Comparison of ENCODE assay signal across 7 mouse cellular contexts in genomic region chr2:94289169-94289568, GRCm38 (mm10).
DNase-seq lines count a peak whose midpoint lies in the region; ATAC-seq lines count a peak whose summit lies in the region.

No protein-coding gene starts in this region.

- no peak overlapping the region for H3K27ac ChIP-seq in embryonic facial prominence, embryonic 11.5 days (replicated peaks; ENCODE audit: low read depth, low read length)
- H3K27ac ChIP-seq in hindbrain, embryonic 14.5 days, result peak overlapping the region; percentile 33; the same call in 1 of the 2 replicates
- H3K27ac ChIP-seq in lung, embryonic 16.5 days (ENCODE audit: low read length), result no peak overlapping the region
- no peak overlapping the region for H3K27ac ChIP-seq in stomach, embryonic 14.5 days (ENCODE audit: low read length)
- H3K27ac ChIP-seq in liver, embryonic 11.5 days (ENCODE audit: low read depth, low read length), result no peak overlapping the region

- no peaks in the 10 kb centered on the region for H3K9me3 ChIP-seq in embryonic facial prominence, embryonic 11.5 days (replicated peaks; ENCODE audit: control insufficient read depth, low read length)
- H3K9me3 ChIP-seq in hindbrain, embryonic 14.5 days (ENCODE audit: control insufficient read depth, low read length), result no peaks in the 10 kb centered on the region
- H3K9me3 ChIP-seq in lung, embryonic 16.5 days (ENCODE audit: control insufficient read depth, low read length), result no peaks in the 10 kb centered on the region
- no peaks in the 10 kb centered on the region for H3K9me3 ChIP-seq in stomach, embryonic 14.5 days (ENCODE audit: control insufficient read depth, low read depth, low read length)
- H3K9me3 ChIP-seq in liver, embryonic 11.5 days (ENCODE audit: control insufficient read depth, low read length), result no peaks in the 10 kb centered on the region

- H3K36me3 ChIP-seq in embryonic facial prominence, embryonic 11.5 days (replicated peaks; ENCODE audit: control insufficient read depth, insufficient read depth, low read depth, low read length), result no peaks in the 10 kb centered on the region
- H3K36me3 ChIP-seq in hindbrain, embryonic 14.5 days (replicated peaks; ENCODE audit: control insufficient read depth, insufficient read depth), result no peaks in the 10 kb centered on the region
- H3K36me3 ChIP-seq in lung, embryonic 16.5 days (ENCODE audit: control insufficient read depth, insufficient read depth, low read length), result no peaks in the 10 kb centered on the region
- no peaks in the 10 kb centered on the region for H3K36me3 ChIP-seq in stomach, embryonic 14.5 days (ENCODE audit: control insufficient read depth, insufficient read depth, low read length)
- no peaks in the 10 kb centered on the region for H3K36me3 ChIP-seq in liver, embryonic 11.5 days (ENCODE audit: control insufficient read depth, insufficient read depth, low read length)

- intact Hi-C loops in left cerebral cortex, postnatal 14 days (cut with DNase I), result no loop called here

- ATAC-seq in embryonic facial prominence, embryonic 11.5 days (replicated peaks; ENCODE audit: insufficient number of reproducible peaks, low FRiP score, low TSS enrichment, low read depth), result peak; percentile 92
- peak; percentile 90 for ATAC-seq in hindbrain, embryonic 14.5 days (ENCODE audit: low FRiP score)
- peak; percentile 83 for ATAC-seq in lung, embryonic 16.5 days (ENCODE audit: low read depth)
- peak; percentile 60 for ATAC-seq in stomach, embryonic 14.5 days (ENCODE audit: insufficient number of reproducible peaks, insufficient read depth, low FRiP score, low read depth)
- ATAC-seq in liver, embryonic 11.5 days (replicated peaks; ENCODE audit: low FRiP score), result no peak

- H3K4me3 ChIP-seq in embryonic facial prominence, embryonic 11.5 days (ENCODE audit: low read depth, low read length), result no peak overlapping the region
- H3K4me3 ChIP-seq in hindbrain, embryonic 14.5 days (replicated peaks; ENCODE audit: low read length), result no peak overlapping the region
- no peak overlapping the region for H3K4me3 ChIP-seq in lung, embryonic 16.5 days (ENCODE audit: low read length)
- H3K4me3 ChIP-seq in stomach, embryonic 14.5 days (ENCODE audit: low read depth, low read length), result no peak overlapping the region
- H3K4me3 ChIP-seq in liver, embryonic 11.5 days (ENCODE audit: low read depth, low read length), result no peak overlapping the region

- H3K4me2 ChIP-seq in embryonic facial prominence, embryonic 11.5 days (ENCODE audit: low read depth, low read length), result no peak overlapping the region
- H3K4me2 ChIP-seq in hindbrain, embryonic 14.5 days (replicated peaks), result no peak overlapping the region
- 0 out of 2 replicates have a peak overlapping the region, but pooled peaks have one; percentile 6 for H3K4me2 ChIP-seq in lung, embryonic 16.5 days (ENCODE audit: low read depth, low read length)
- H3K4me2 ChIP-seq in stomach, embryonic 14.5 days (replicated peaks; ENCODE audit: low read depth, low read length), result no peak overlapping the region
- H3K4me2 ChIP-seq in liver, embryonic 11.5 days, result no peak overlapping the region

- H3K4me1 ChIP-seq in embryonic facial prominence, embryonic 11.5 days (ENCODE audit: control insufficient read depth, insufficient read depth, low read length), result peaks cover 6% of the 10 kb centered on the region
- H3K4me1 ChIP-seq in hindbrain, embryonic 14.5 days (replicated peaks; ENCODE audit: control insufficient read depth, insufficient read depth, low read length), result peaks cover 20% of the 10 kb centered on the region
- peaks cover 10% of the 10 kb centered on the region; the same call in 1 of the 2 replicates for H3K4me1 ChIP-seq in lung, embryonic 16.5 days (replicated peaks; ENCODE audit: control insufficient read depth, insufficient read depth, low read length)
- peaks cover 11% of the 10 kb centered on the region for H3K4me1 ChIP-seq in stomach, embryonic 14.5 days (ENCODE audit: control insufficient read depth, insufficient read depth, low read length)
- no peaks in the 10 kb centered on the region for H3K4me1 ChIP-seq in liver, embryonic 11.5 days (replicated peaks; ENCODE audit: control insufficient read depth, insufficient read depth, low read length)

- no peaks in the 10 kb centered on the region for H3K27me3 ChIP-seq in embryonic facial prominence, embryonic 11.5 days (ENCODE audit: control insufficient read depth, insufficient read depth, low read length)
- no peaks in the 10 kb centered on the region for H3K27me3 ChIP-seq in hindbrain, embryonic 14.5 days (ENCODE audit: control insufficient read depth, insufficient read depth, low read length)
- no peaks in the 10 kb centered on the region; the same call in 1 of the 2 replicates for H3K27me3 ChIP-seq in lung, embryonic 16.5 days (ENCODE audit: control insufficient read depth, insufficient read depth, low read depth, low read length)
- H3K27me3 ChIP-seq in stomach, embryonic 14.5 days (ENCODE audit: control insufficient read depth, insufficient read depth, low read length), result no peaks in the 10 kb centered on the region
- H3K27me3 ChIP-seq in liver, embryonic 11.5 days (replicated peaks; ENCODE audit: control insufficient read depth, insufficient read depth, low read length), result 0 out of 2 replicates have a peak, but pooled peaks cover 2% of the 10 kb centered on the region

- DNase-seq in left cerebral cortex, postnatal 14 days (ENCODE audit: low spot score in 2 of 2), result peak; percentile 46 to 67
- no peak for DNase-seq in left cerebral cortex, adult 8-10 months (ENCODE audit: low spot score in 2 of 2)
- DNase-seq in embryonic facial prominence, embryonic 11.5 days (ENCODE audit: low spot score), result peak; percentile 74
- peak; percentile 65 for DNase-seq in hindbrain, embryonic 14.5 days (ENCODE audit: low spot score)
- no peak for DNase-seq in liver, embryonic 11.5 days (ENCODE audit: low spot score)

- 0% methylated on average over 2 of the region's 2 CpGs for WGBS in embryonic facial prominence, embryonic 11.5 days
- 4% methylated on average over 2 of the region's 2 CpGs for WGBS in hindbrain, embryonic 14.5 days
- WGBS in lung, embryonic 16.5 days, result 0% methylated on average over 2 of the region's 2 CpGs
- WGBS in stomach, embryonic 14.5 days, result 6% methylated on average over 2 of the region's 2 CpGs
- 15% methylated on average over 2 of the region's 2 CpGs for WGBS in liver, embryonic 11.5 days

- H3K9ac ChIP-seq in embryonic facial prominence, embryonic 11.5 days (replicated peaks; ENCODE audit: low read length), result peak overlapping the region; percentile 18
- H3K9ac ChIP-seq in hindbrain, embryonic 14.5 days, result no peak overlapping the region
- H3K9ac ChIP-seq in lung, embryonic 16.5 days (ENCODE audit: low read length), result no peak overlapping the region
- no peak overlapping the region for H3K9ac ChIP-seq in stomach, embryonic 14.5 days (replicated peaks; ENCODE audit: low read depth, low read length)
- H3K9ac ChIP-seq in liver, embryonic 11.5 days (ENCODE audit: low read depth, low read length), result no peak overlapping the region

Comparison
In these comparisons a context has a peak if more than half of its experiments do, and no peak if none do; other contexts are left out.
1. DNase-seq: peak in left cerebral cortex, postnatal 14 days (2 of 2), embryonic facial prominence, embryonic 11.5 days (single experiment) and hindbrain, embryonic 14.5 days (single experiment); none in left cerebral cortex, adult 8-10 months (0 of 2) and liver, embryonic 11.5 days (single experiment).